In the genomic region with DNA sequence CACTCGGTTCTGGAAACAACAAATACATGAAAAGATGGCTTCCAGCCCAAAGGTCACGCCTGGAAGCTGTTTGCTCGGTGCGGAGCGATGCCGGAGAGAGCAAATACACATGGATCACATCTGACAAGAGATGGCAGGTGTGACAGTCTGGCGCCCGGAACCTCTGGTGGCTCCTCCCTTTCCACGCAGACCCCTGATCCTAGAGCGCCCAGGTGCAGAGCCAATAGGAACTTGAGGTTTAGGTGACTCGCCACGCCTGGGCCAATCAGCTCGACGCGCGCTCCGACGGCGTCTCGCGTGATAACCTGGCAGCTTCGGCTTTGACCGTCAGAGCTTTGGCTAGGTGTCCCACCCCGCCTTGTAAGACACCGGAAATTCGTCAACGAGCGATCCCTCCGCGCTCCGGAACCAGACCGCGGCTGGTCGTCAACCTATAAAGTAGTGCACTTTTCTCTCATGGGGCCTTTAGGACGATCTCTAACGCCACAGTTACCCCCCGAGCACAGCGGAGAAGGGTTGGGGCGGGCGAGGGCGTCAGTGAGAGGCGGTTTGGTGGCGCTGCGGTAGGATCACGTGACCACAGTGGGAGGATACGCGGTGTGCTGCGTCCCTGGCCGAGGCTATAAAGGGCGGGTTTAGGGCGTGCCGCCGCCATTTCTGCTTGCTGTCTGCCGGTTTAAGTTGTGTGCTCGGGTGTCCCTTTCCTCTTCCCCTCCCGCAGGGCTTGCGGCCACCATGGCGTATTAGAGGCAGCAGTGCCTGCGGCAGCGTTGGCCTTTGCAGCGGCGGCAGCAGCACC, we compare ENCODE assay signal across 8 mouse cellular contexts. TPM values are rescaled to one million over a fixed set of nuclear protein-coding genes. Genes with fewer than 3 reads are reported as not detected.
A peak's percentile ranks its signal among the peaks of the same experiment; 100 is the strongest.
DNase-seq lines count a peak whose midpoint lies in the region; ATAC-seq and TF ChIP-seq lines count a peak whose summit lies in the region.

Atf4 (plus strand) TSS at position 338 of the 799 bp plus-strand sequence.

- DNase-seq in CD4-positive helper T cell, adult 2 months (ENCODE audit: low read depth, low spot score) = peak; percentile 100
- DNase-seq in brain, embryonic 18.5 days (ENCODE audit: low read depth, low spot score) = peak; percentile 100
- DNase-seq in kidney, postnatal 0 days (ENCODE audit: low spot score) = peak; percentile 99
- DNase-seq in liver, embryonic 11.5 days (ENCODE audit: low spot score) = peak; percentile 96
- peak; percentile 99 for DNase-seq in naive thymus-derived CD4-positive, alpha-beta T cell, adult 2 months (ENCODE audit: low read depth)

- WGBS in heart, embryonic 12.5 days = under 1% methylated on average over 62 of the region's 62 CpGs
- under 1% methylated on average over 60 of the region's 62 CpGs for WGBS in kidney, postnatal 0 days
- WGBS in liver, embryonic 11.5 days = under 1% methylated on average over 62 of the region's 62 CpGs
- under 1% methylated on average over 62 of the region's 62 CpGs for WGBS in stomach, embryonic 14.5 days

- H3K27ac ChIP-seq in heart, embryonic 12.5 days (ENCODE audit: poor library complexity, severe bottlenecking) = peak within 1 kb of the TSS; percentile 99
- H3K27ac ChIP-seq in kidney, postnatal 0 days = peak within 1 kb of the TSS; percentile 98
- H3K27ac ChIP-seq in liver, embryonic 11.5 days (ENCODE audit: low read depth, low read length) = peak within 1 kb of the TSS; percentile 99
- peak within 1 kb of the TSS; percentile 99 for H3K27ac ChIP-seq in stomach, embryonic 14.5 days (ENCODE audit: low read length)

- H3K9me3 ChIP-seq in heart, embryonic 12.5 days (replicated peaks) = no peaks in the 10 kb centered on the region
- no peaks in the 10 kb centered on the region for H3K9me3 ChIP-seq in kidney, postnatal 0 days (replicated peaks; ENCODE audit: low read length)
- H3K9me3 ChIP-seq in liver, embryonic 11.5 days (ENCODE audit: control insufficient read depth, low read length) = no peaks in the 10 kb centered on the region
- H3K9me3 ChIP-seq in stomach, embryonic 14.5 days (ENCODE audit: control insufficient read depth, low read depth, low read length) = no peaks in the 10 kb centered on the region

- peak; percentile 78 for ATAC-seq in erythroid progenitor cell, adult 5-6 weeks (replicated peaks; ENCODE audit: low FRiP score, poor library complexity, severe bottlenecking)
- ATAC-seq in heart, embryonic 12.5 days (ENCODE audit: insufficient number of reproducible peaks, low FRiP score) = peak; percentile 93
- peak; percentile 91 for ATAC-seq in kidney, postnatal 0 days (replicated peaks; ENCODE audit: low FRiP score, low read depth)
- peak; percentile 88 for ATAC-seq in liver, embryonic 11.5 days (replicated peaks; ENCODE audit: low FRiP score)
- ATAC-seq in stomach, embryonic 14.5 days (ENCODE audit: insufficient number of reproducible peaks, insufficient read depth, low FRiP score, low read depth) = peak; percentile 95

- H3K9ac ChIP-seq in heart, embryonic 12.5 days = peak within 1 kb of the TSS; percentile 100
- peak within 1 kb of the TSS; percentile 98 for H3K9ac ChIP-seq in kidney, postnatal 0 days (ENCODE audit: low read depth, low read length)
- H3K9ac ChIP-seq in liver, embryonic 11.5 days (ENCODE audit: low read depth, low read length) = peak within 1 kb of the TSS; percentile 100
- peak within 1 kb of the TSS; percentile 100 for H3K9ac ChIP-seq in stomach, embryonic 14.5 days (replicated peaks; ENCODE audit: low read depth, low read length)

- peaks cover 42% of the 10 kb centered on the region for H3K36me3 ChIP-seq in heart, embryonic 12.5 days
- peaks cover 30% of the 10 kb centered on the region for H3K36me3 ChIP-seq in kidney, postnatal 0 days (ENCODE audit: insufficient read depth, low read length)
- peaks cover 28% of the 10 kb centered on the region for H3K36me3 ChIP-seq in liver, embryonic 11.5 days (ENCODE audit: control insufficient read depth, insufficient read depth, low read length)
- H3K36me3 ChIP-seq in stomach, embryonic 14.5 days (ENCODE audit: control insufficient read depth, insufficient read depth, low read length) = peaks cover 36% of the 10 kb centered on the region

- peaks cover 60% of the 10 kb centered on the region for H3K4me1 ChIP-seq in heart, embryonic 12.5 days (replicated peaks)
- H3K4me1 ChIP-seq in kidney, postnatal 0 days (replicated peaks; ENCODE audit: insufficient read depth, low read length) = peaks cover 28% of the 10 kb centered on the region
- H3K4me1 ChIP-seq in liver, embryonic 11.5 days (replicated peaks; ENCODE audit: control insufficient read depth, insufficient read depth, low read length) = peaks cover 58% of the 10 kb centered on the region
- peaks cover 33% of the 10 kb centered on the region for H3K4me1 ChIP-seq in stomach, embryonic 14.5 days (ENCODE audit: control insufficient read depth, insufficient read depth, low read length)

- no peak for TF ChIP-seq CTCF in kidney, postnatal 0 days (IDR thresholded peaks at IDR 0.05; ENCODE audit: low read depth)

- peak within 1 kb of the TSS; percentile 95 for H3K4me2 ChIP-seq in heart, embryonic 12.5 days
- H3K4me2 ChIP-seq in kidney, postnatal 0 days (ENCODE audit: low read length) = peak within 1 kb of the TSS; percentile 98
- peak within 1 kb of the TSS; percentile 99 for H3K4me2 ChIP-seq in liver, embryonic 11.5 days
- peak within 1 kb of the TSS; percentile 96 for H3K4me2 ChIP-seq in stomach, embryonic 14.5 days (replicated peaks; ENCODE audit: low read depth, low read length)

- H3K4me3 ChIP-seq in heart, embryonic 12.5 days = peak within 1 kb of the TSS; percentile 94
- H3K4me3 ChIP-seq in kidney, postnatal 0 days (replicated peaks; ENCODE audit: low read depth, low read length) = peak within 1 kb of the TSS; percentile 90
- H3K4me3 ChIP-seq in liver, embryonic 11.5 days (ENCODE audit: low read depth, low read length) = peak within 1 kb of the TSS; percentile 99
- H3K4me3 ChIP-seq in stomach, embryonic 14.5 days (ENCODE audit: low read depth, low read length) = peak within 1 kb of the TSS; percentile 100

- H3K27me3 ChIP-seq in heart, embryonic 12.5 days (replicated peaks) = no peaks in the 10 kb centered on the region
- no peaks in the 10 kb centered on the region for H3K27me3 ChIP-seq in kidney, postnatal 0 days (ENCODE audit: insufficient read depth, low read length)
- no peaks in the 10 kb centered on the region for H3K27me3 ChIP-seq in liver, embryonic 11.5 days (replicated peaks; ENCODE audit: control insufficient read depth, insufficient read depth, low read length)
- no peaks in the 10 kb centered on the region for H3K27me3 ChIP-seq in stomach, embryonic 14.5 days (ENCODE audit: control insufficient read depth, insufficient read depth, low read length)

RNA-seq across cellular contexts. Expression of gene Atf4, which starts in this region (rescaled TPM):
- 287 and 355 TPM in 2 replicates for total RNA-seq in erythroid progenitor cell, adult 5-6 weeks (2015; ENCODE audit: low replicate concordance)
- 402 and 410 TPM in 2 replicates for total RNA-seq in erythroid progenitor cell, adult 5-6 weeks (2017; ENCODE audit: low replicate concordance)
- 76.4 and 79.9 TPM in 2 replicates for polyA plus RNA-seq in heart, embryonic 12.5 days (2016; fragmentation: Nextera tagmentation; extraction: Ambion mirVana)
- 116 and 118 TPM in 2 replicates for polyA plus RNA-seq in kidney, postnatal 0 days (2015; fragmentation: Nextera tagmentation; extraction: Ambion mirVana)
- 186 and 188 TPM in 2 replicates for polyA plus RNA-seq in liver, embryonic 11.5 days (2014; fragmentation: Nextera tagmentation; extraction: Ambion mirVana)
- polyA plus RNA-seq in stomach, embryonic 14.5 days (2014; fragmentation: Nextera tagmentation; extraction: Ambion mirVana) = 114 and 127 TPM in 2 replicates

Comparison
In these comparisons a context has a peak if more than half of its experiments do, and no peak if none do; other contexts are left out.
1. Peak in every context shown above with its lines: DNase-seq, ATAC-seq, H3K4me3 ChIP-seq and H3K27ac ChIP-seq.